Mouse (Mus musculus) limb, embryonic 10.5 days (tissue): ENCODE data around the gene Olfr691. TPM values are rescaled to one million over a fixed set of nuclear protein-coding genes. Genes with fewer than 3 reads are reported as not detected.

Experiments used
- DNase-seq: peaks from one replicate; pipeline ENCODE4 v3.0.0-alpha.2; 2017; ENCODE audit warnings: low spot score
- H3K27ac ChIP-seq: fragments of 300-500 bp; sonication (generic); 2 replicates; pipeline ENCODE4 v1.5.1; 2016; ENCODE audit warnings: mild to moderate bottlenecking
- H3K27me3 ChIP-seq: fragments of 300-500 bp; sonication (generic); 2 replicates; pipeline ENCODE4 v1.6.1; 2016; ENCODE audit warnings: low read depth, mild to moderate bottlenecking; ENCODE audit not compliant: poor library complexity, severe bottlenecking
- H3K36me3 ChIP-seq: fragments of 300-500 bp; sonication (generic); 2 replicates; pipeline ENCODE4 v1.6.1; 2016; ENCODE audit warnings: mild to moderate bottlenecking, moderate library complexity
- H3K4me1 ChIP-seq: fragments of 300-500 bp; sonication (generic); 2 replicates; pipeline ENCODE4 v1.6.1; 2016
- H3K4me3 ChIP-seq: fragments of 300-500 bp; sonication (generic); 2 replicates; pipeline ENCODE4 v1.5.1; 2016; ENCODE audit warnings: mild to moderate bottlenecking, moderate library complexity
- H3K9me3 ChIP-seq: fragments of 300-500 bp; sonication (generic); replicated peaks from 2 replicates; pipeline ENCODE4 v1.6.1; 2016; ENCODE audit warnings: mild to moderate bottlenecking
- WGBS: fragments of 180-500 bp; shearing (Covaris S2); methylation state at CpG from one replicate; pipeline ENCODE4 v1.1.7; 2016; 5-methylcytosine and 5-hydroxymethylcytosine counted together
- polyA plus RNA-seq: library from polyadenylated mRNA; unstranded; fragments of >200 nt; fragmentation: Nextera tagmentation; extraction: Ambion mirVana; gene quantifications from 2 replicates; pipeline ENCODE4 v1.2.1, GENCODE M21; 2016

The Olfr691 gene
- polyA plus RNA-seq, 1 experiment from 2014 or later, result 0.14 TPM

DNA sequence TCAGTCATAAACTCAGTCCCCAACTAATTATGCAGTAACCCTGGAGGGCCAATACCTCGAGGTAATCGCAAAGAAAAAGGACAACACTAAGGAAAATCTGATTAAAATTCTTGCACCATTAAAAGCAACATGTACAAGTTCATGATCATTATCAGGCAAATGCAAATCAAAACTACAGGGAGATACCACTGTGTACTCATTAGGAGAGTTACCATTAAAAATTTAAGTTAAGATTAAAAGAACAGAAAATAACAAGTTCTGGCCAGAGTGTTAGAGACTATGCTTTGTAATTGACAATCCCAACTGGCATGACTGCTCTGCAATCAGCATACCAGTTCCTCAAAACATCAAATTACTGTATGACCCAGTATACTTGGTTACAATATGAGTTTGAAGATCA, 682 bp upstream of the Olfr691 start:
- no peaks in the 10 kb centered on the region for H3K9me3 ChIP-seq
- WGBS, result 88% methylated on average over 2 of the region's 2 CpGs
- no peak for DNase-seq
- no peaks in the 10 kb centered on the region for H3K4me1 ChIP-seq
- H3K27me3 ChIP-seq, result no peaks in the 10 kb centered on the region
- no peaks in the 10 kb centered on the region for H3K36me3 ChIP-seq
- H3K4me3 ChIP-seq, result no peak overlapping the region
- H3K27ac ChIP-seq, result no peak overlapping the region

DNA sequence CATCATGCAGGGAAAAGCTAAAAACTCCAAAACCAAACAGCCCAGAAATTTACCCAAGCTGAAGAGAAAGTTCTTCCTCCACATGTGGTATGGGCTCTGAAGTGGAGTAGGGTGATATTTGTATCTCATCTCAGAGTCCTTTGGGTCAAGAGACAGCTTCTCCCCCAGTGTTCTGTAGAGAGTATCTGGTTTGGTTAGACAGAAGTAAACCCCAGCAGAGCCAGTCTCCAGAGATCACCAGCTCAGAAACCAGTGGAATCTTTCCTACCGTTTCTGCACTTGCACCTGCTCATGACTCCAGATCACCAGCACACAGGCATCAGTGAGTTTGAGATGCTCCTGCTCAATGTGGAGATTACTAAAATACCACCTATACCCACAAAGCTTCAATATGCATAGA, 8.1 kb downstream of the Olfr691 start, which contains the start of gene Olfr690:
Olfr690 (minus strand) TSS at position 101 of the 400 bp plus-strand sequence.
- Histone ChIP-seq H3K9me3 (no peaks in the 10 kb centered on the region), H3K4me3 (no peak within 1 kb of the TSS)
- WGBS, result 89% methylated on average over 1 of the region's 1 CpGs

DNA sequence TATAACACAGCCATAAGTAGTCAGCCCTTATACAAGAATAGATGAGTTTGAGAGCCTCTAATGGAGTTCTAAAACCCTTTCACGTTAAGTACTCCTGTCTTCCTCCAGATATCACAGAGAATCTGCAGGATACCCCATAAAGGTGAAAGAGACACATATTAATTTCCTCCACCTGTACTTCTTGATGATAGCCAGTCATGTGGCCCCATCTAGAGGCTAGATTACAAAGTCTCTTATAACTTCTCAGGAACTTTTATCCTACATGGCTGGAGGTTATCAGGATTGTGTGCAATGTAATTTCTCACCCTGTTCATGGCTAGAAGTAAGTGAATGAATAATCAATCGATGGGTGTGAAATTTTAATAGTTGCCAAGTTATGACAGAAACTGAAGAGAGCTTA, 16.8 kb downstream of the Olfr691 start:
- WGBS, result 81% methylated on average over 2 of the region's 2 CpGs
- Histone ChIP-seq H3K27ac (no peak overlapping the region), H3K4me3 (no peak overlapping the region), H3K27me3 (no peaks in the 10 kb centered on the region), H3K4me1 (no peaks in the 10 kb centered on the region), H3K9me3 (no peaks in the 10 kb centered on the region), H3K36me3 (no peaks in the 10 kb centered on the region)
- no peak for DNase-seq

More for the DNA sequence above, 8.1 kb downstream of the Olfr691 start, which contains the start of gene Olfr690:
- Histone ChIP-seq H3K27ac (no peak within 1 kb of the TSS), H3K36me3 (no peaks in the 10 kb centered on the region), H3K4me1 (no peaks in the 10 kb centered on the region), H3K27me3 (no peaks in the 10 kb centered on the region)
- DNase-seq, result no peak

DNA sequence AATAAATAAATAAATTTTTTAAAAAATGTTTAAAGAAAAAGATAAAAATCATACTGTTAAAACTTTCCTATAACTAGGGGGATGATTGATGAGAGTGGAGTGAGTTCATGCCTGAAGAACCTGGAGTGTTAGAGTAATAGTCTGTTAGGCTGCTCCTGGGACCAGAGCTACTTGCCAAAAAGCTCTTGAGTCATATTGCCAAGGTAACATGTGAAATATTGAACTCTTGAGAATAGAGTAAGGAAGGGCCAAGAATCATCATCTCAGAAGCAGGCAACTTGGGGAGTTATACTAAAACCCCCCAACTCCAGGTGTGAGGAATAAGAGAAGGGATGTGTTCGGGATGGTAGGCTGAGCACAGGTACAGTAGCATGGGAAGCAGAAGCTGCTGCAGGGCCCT, 31.2 kb downstream of the Olfr691 start, which contains the start of gene Olfr689:
Olfr689 (plus strand) TSS at position 301 of the 400 bp plus-strand sequence.
- no peaks in the 10 kb centered on the region for H3K27me3 ChIP-seq
- no peak for DNase-seq
- no peak within 1 kb of the TSS for H3K4me3 ChIP-seq
- no peaks in the 10 kb centered on the region for H3K9me3 ChIP-seq
- no peak within 1 kb of the TSS for H3K27ac ChIP-seq
- 88% methylated on average over 1 of the region's 1 CpGs for WGBS
- no peaks in the 10 kb centered on the region for H3K36me3 ChIP-seq
- no peaks in the 10 kb centered on the region for H3K4me1 ChIP-seq

DNA sequence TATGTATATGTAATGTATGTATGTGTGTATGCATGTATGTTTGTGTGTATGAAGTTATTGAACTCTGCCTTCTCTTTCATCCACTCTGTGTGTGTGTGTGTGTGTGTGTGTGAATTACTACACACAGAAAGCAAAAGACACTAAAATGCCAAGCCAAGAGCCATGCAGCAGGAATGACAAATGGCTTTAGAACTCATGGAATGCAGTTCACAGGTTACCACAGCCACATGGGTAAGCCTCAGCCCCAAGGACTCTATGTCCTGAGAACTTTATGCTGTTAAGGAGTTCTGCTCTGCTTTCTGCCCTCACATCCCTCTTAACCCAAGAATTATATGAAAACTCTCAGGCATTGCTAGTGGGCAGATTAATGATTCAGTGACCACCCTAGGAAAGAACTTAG, 52.0 kb downstream of the Olfr691 start:
- Histone ChIP-seq H3K27ac (no peak overlapping the region), H3K4me3 (no peak overlapping the region), H3K36me3 (no peaks in the 10 kb centered on the region), H3K9me3 (no peaks in the 10 kb centered on the region), H3K27me3 (no peaks in the 10 kb centered on the region), H3K4me1 (no peaks in the 10 kb centered on the region)
- no peak for DNase-seq

DNA sequence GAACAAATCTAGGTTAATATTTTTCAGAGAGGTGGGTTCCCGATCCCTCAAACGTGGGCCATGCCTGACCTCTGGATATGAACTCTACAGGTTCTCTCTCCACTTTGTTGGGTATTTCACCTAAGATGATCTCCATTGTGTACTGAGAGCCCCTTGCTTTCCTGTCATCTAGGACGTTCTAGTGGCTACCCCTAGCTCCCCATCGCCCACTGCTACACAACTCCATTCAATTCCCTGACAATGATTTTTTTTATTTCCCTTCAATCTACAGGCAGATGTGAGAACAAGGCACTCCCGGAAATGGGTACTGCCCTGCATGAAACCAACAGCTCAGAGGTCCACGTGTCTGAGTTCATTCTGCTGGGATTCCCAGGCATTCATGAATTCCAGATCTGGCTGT, 54.3 kb downstream of the Olfr691 start, which contains the start of gene Olfr688:
Olfr688 (plus strand) TSS at position 301 of the 400 bp plus-strand sequence.
- no peaks in the 10 kb centered on the region for H3K4me1 ChIP-seq
- no peak within 1 kb of the TSS for H3K4me3 ChIP-seq
- no peak for DNase-seq
- H3K9me3 ChIP-seq, result no peaks in the 10 kb centered on the region
- H3K27ac ChIP-seq, result no peak within 1 kb of the TSS
- H3K27me3 ChIP-seq, result no peaks in the 10 kb centered on the region
- 77% methylated on average over 6 of the region's 6 CpGs for WGBS
- H3K36me3 ChIP-seq, result no peaks in the 10 kb centered on the region

Other genes starting within 250 kb of the Olfr691 start
- gene Olfr680-ps1, start 249.5 kb downstream of the Olfr691 start, polyA plus RNA-seq, result not detected in 2 replicates
- not detected in 2 replicates for gene Olfr681, start 225.4 kb downstream of the Olfr691 start, polyA plus RNA-seq
- gene Olfr683, start 195.3 kb downstream of the Olfr691 start, polyA plus RNA-seq, result not detected in 2 replicates
- not detected in 2 replicates for gene Olfr684, start 178.6 kb downstream of the Olfr691 start, polyA plus RNA-seq
- gene Olfr685, start 156.3 kb downstream of the Olfr691 start, polyA plus RNA-seq, result not detected in 2 replicates
- gene Olfr686, start 134.8 kb downstream of the Olfr691 start, polyA plus RNA-seq, result not detected in 2 replicates
- not detected in 2 replicates for gene Olfr688, start 54.2 kb downstream of the Olfr691 start, polyA plus RNA-seq
- not detected in 2 replicates for gene Olfr689, start 31.1 kb downstream of the Olfr691 start, polyA plus RNA-seq
- gene Olfr690, start 8.2 kb downstream of the Olfr691 start, polyA plus RNA-seq, result not detected in 2 replicates
- gene Olfr692, start 26.0 kb upstream of the Olfr691 start, polyA plus RNA-seq, result not detected in 2 replicates
- gene Gm5901, start 32.8 kb upstream of the Olfr691 start, polyA plus RNA-seq, result not detected in 2 replicates
- gene Fam160a2, start 57.8 kb upstream of the Olfr691 start, polyA plus RNA-seq, result 45.9 and 47.0 TPM in 2 replicates
- 0.05 TPM in 1 of 2 replicates, not detected in the other for gene Cnga4, start 62.3 kb upstream of the Olfr691 start, polyA plus RNA-seq
- 0.05 TPM in 2 replicates for gene Cckbr, start 83.5 kb upstream of the Olfr691 start, polyA plus RNA-seq
- gene Cavin3, start 140.0 kb upstream of the Olfr691 start, polyA plus RNA-seq, result 20.4 and 21.6 TPM in 2 replicates
- gene Smpd1, start 212.1 kb upstream of the Olfr691 start, polyA plus RNA-seq, result 26.1 and 31.9 TPM in 2 replicates
- gene Apbb1, start 239.4 kb upstream of the Olfr691 start, polyA plus RNA-seq, result 76.9 and 81.9 TPM in 2 replicates